Mouse (Mus musculus): ENCODE results near the gene Als2cl.

GRCm38 (mm10) chr9:110933850-110934437 lies 54.3 kb downstream of the Als2cl start:
- TF ChIP-seq CTCF (IDR thresholded peaks at IDR 0.05; ENCODE audit: low read depth) (no peak), EP300 (IDR thresholded peaks at IDR 0.05; ENCODE audit: low read depth) (no peak)
